ENCODE assay signal across 16 mouse cellular contexts in genomic region chr1:153051474-153051873, GRCm38 (mm10).
"Had no signal": no experiment of that assay in that cellular context is flagged by ENCODE, and none has a peak within 500 bp of the region (broad histone marks: within the 10 kb centered on the region; RNA-seq: fewer than 3 reads in every experiment).

No protein-coding gene starts in this region.

- DNase-seq: kidney, adult 2 months; kidney, postnatal 25 days; layer of hippocampus, adult 9-11 months; liver; liver, postnatal 0 days; retina, postnatal 1 day; right cerebral cortex, postnatal 25 days; spleen, adult 18-20 months; thymus, adult 18-20 months; thymus, postnatal 36 days had no signal

- H3K4me3 ChIP-seq: layer of hippocampus, adult 2 months; limb, embryonic 10.5 days; limb, embryonic 13.5 days; midbrain, embryonic 13.5 days; myocyte; neural tube, embryonic 13.5 days had no signal
